Mouse (Mus musculus) lung, embryonic 16.5 days (tissue): ENCODE results near the gene Spin1. TPM values are rescaled to one million over a fixed set of nuclear protein-coding genes. Genes with fewer than 3 reads are reported as not detected.

Source experiments
- ATAC-seq: fragments of 200-750 bp; cut with Nextera tagmentation; 2 replicates; pipeline ENCODE4 v1.8.0; 2017; ENCODE audit warnings: low read depth, mild to moderate bottlenecking, moderate library complexity
- H3K27ac ChIP-seq: fragments of 300-500 bp; sonication (generic); 2 replicates; pipeline ENCODE4 v1.5.1; 2014; ENCODE audit warnings: mild to moderate bottlenecking, control low read depth, low read length
- H3K27me3 ChIP-seq: fragments of 300-500 bp; sonication (generic); 2 replicates; pipeline ENCODE4 v1.6.1; 2014; ENCODE audit warnings: low read depth, low read length, mixed read lengths; ENCODE audit not compliant: control insufficient read depth, insufficient read depth
- H3K36me3 ChIP-seq: fragments of 300-500 bp; sonication (generic); 2 replicates; pipeline ENCODE4 v1.6.1; 2014; ENCODE audit warnings: low read length; ENCODE audit not compliant: control insufficient read depth, insufficient read depth
- H3K4me1 ChIP-seq: fragments of 300-500 bp; sonication (generic); replicated peaks from 2 replicates; pipeline ENCODE4 v1.6.1; 2014; ENCODE audit warnings: low read length, mixed read lengths; ENCODE audit not compliant: control insufficient read depth, insufficient read depth
- H3K4me2 ChIP-seq: fragments of 300-500 bp; sonication (generic); 2 replicates; pipeline ENCODE4 v1.6.1; 2014; ENCODE audit warnings: low read depth, low read length, control low read depth
- H3K4me3 ChIP-seq: fragments of 300-500 bp; sonication (generic); 2 replicates; pipeline ENCODE4 v1.5.1; 2014; ENCODE audit warnings: mild to moderate bottlenecking, low read length, control low read depth
- H3K9ac ChIP-seq: fragments of 300-500 bp; sonication (generic); 2 replicates; pipeline ENCODE4 v1.6.1; 2014; ENCODE audit warnings: low read length, control low read depth
- H3K9me3 ChIP-seq: fragments of 300-500 bp; sonication (generic); 2 replicates; pipeline ENCODE4 v1.6.1; 2016; ENCODE audit warnings: low read length; ENCODE audit not compliant: control insufficient read depth
- WGBS: fragments of 180-500 bp; shearing (Covaris S2); extraction: QIAGEN DNeasy Blood & Tissue Kit; methylation state at CpG from one replicate; pipeline ENCODE4 v1.1.7; 2014; 5-methylcytosine and 5-hydroxymethylcytosine counted together
- polyA plus RNA-seq: library from polyadenylated mRNA; unstranded; fragments of >200 nt; fragmentation: Nextera tagmentation; extraction: Ambion mirVana; gene quantifications from 2 replicates; pipeline ENCODE4 v1.2.1, GENCODE M21; 2015

The Spin1 gene
- polyA plus RNA-seq, 1 experiment from 2014 or later, result 80.4 TPM

DNA sequence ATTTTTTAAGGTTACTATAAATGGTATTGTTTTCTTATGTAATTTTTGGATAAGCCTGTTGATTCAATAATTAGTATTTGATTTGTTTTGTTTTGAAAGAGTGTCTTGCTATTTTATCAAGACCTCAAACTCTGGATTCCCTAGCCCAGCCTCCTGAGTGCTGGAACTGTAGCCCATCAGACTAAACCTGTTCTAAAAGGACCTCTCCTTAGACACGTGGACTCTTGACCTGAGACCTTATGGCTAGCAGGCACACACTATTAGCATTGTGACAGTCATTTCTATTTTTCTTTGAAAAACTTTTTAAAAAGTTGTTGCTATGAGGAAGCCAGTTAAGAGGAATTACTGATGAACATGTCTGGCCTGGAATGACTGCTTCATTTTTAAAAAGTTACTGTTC is 46.4 kb downstream of the Spin1 start:
- H3K36me3 ChIP-seq, result peaks cover 13% of the 10 kb centered on the region; the same call in 1 of the 2 replicates
- no peak overlapping the region for H3K4me3 ChIP-seq
- H3K27ac ChIP-seq, result no peak overlapping the region
- H3K9me3 ChIP-seq, result no peaks in the 10 kb centered on the region
- no peaks in the 10 kb centered on the region for H3K27me3 ChIP-seq
- WGBS, result 54% methylated on average over 1 of the region's 1 CpGs
- no peak overlapping the region for H3K4me2 ChIP-seq
- H3K4me1 ChIP-seq, result no peaks in the 10 kb centered on the region
- ATAC-seq, result no peak
- no peak overlapping the region for H3K9ac ChIP-seq

DNA sequence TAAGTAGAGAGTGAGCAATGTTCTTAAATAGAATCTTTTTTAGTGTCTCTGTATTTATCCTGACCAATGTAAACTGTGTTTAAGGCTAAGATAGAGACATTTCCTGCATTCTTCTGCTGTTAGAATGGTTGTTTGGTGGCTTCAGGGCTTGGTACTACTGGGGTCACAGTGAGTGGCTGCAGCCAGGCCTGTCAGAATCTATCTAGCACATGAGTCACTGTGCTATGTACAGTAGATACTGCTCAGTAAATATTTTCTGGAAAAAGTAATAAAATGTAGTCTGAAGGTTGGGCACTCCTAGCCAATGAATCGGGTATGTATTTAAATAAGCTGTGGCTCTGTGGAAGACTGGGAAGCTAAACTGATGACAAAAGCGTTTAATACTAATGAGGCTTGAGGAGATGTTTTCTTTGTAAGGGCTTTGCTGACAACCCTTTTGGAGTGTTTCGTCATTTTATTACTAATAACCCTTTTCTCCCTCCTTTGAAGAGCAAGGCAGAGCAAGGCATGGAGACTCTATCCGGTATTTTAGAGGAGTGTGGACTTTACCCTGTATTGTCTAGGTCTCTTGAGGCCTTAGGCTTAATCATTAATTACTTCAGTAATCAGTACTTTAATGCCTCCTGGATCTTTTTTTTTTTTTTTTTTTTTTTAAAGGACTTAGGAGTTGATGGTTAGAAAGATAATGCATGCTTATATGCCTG is 52.4 kb downstream of the Spin1 start:
- no peak for ATAC-seq
- H3K9me3 ChIP-seq, result no peaks in the 10 kb centered on the region
- no peak overlapping the region for H3K4me3 ChIP-seq
- WGBS, result 70% methylated on average over 4 of the region's 4 CpGs
- H3K9ac ChIP-seq, result no peak overlapping the region
- no peak overlapping the region for H3K4me2 ChIP-seq
- H3K36me3 ChIP-seq, result peaks cover 9% of the 10 kb centered on the region
- H3K27ac ChIP-seq, result no peak overlapping the region
- H3K4me1 ChIP-seq, result no peaks in the 10 kb centered on the region; the same call in 1 of the 2 replicates
- no peaks in the 10 kb centered on the region for H3K27me3 ChIP-seq

DNA sequence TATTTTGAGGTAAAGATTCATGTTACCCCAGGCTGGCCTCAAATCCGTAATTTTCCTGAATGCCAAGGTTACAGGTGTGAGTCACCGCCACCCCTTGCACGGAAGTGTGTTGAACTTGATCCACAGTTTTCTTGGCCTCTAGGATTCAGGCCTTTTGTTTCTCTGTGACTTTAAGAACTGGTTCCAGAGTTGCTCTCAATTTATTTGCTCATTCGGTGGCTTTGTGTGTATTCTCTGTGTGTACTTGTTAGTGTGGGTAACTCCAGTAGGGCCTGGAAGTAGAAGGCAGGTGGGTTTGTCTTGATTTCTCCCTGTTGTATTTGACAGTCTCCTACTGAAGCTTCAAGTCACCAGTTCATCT is 53.0 kb downstream of the Spin1 start:
- H3K4me3 ChIP-seq, result no peak overlapping the region
- no peaks in the 10 kb centered on the region for H3K27me3 ChIP-seq
- no peaks in the 10 kb centered on the region for H3K9me3 ChIP-seq
- no peaks in the 10 kb centered on the region; the same call in 1 of the 2 replicates for H3K4me1 ChIP-seq
- H3K9ac ChIP-seq, result no peak overlapping the region
- H3K4me2 ChIP-seq, result no peak overlapping the region
- peaks cover 12% of the 10 kb centered on the region for H3K36me3 ChIP-seq
- no peak for ATAC-seq
- WGBS, result 83% methylated on average over 4 of the region's 4 CpGs
- H3K27ac ChIP-seq, result no peak overlapping the region

DNA sequence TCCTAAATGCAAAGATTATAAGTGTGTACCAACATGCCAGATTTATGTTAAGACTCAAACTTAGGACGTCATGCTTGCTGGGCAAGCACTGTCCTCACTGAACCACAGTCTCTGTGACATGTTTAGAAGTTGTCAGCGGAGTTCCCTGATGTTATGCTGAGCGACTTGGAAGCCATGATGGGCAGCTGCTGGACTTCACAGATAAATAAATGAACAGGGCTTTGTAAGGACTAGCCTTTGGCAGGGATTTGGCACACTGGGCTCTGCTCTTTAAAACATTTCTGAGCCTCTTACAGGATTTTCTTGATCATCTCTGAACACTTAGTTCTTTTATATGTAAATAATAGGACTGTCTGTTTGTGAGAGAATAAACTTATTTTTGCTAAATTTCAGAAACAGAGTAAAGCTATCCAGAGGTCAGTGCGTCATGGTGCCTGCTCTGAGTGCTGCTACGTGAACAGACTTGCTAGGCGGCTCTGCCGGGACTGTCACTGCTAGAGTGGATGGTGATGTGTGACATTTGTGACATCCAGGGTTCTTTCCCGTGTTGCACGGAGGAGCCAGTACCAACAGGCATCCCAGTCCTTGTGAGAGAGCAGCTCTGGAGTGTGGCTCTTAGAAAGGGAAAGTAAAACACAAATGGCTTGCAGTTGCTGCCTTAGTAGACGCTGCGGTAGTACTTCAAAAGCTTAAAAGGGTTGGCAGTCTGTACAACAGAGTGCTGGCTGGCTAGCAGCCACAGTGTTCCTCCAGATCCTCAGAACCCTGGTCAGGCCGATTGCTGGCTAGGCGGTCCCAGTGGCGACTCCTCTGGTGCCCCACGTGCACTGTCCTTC is 54.7 kb downstream of the Spin1 start:
- no peaks in the 10 kb centered on the region; the same call in 1 of the 2 replicates for H3K4me1 ChIP-seq
- peak overlapping the region; percentile 40 for H3K27ac ChIP-seq
- H3K36me3 ChIP-seq, result peaks cover 12% of the 10 kb centered on the region
- 61% methylated on average over 15 of the region's 15 CpGs for WGBS
- H3K27me3 ChIP-seq, result no peaks in the 10 kb centered on the region
- H3K9me3 ChIP-seq, result no peaks in the 10 kb centered on the region
- peak; percentile 87 for ATAC-seq
- H3K4me2 ChIP-seq, result no peak overlapping the region
- no peak overlapping the region for H3K9ac ChIP-seq
- no peak overlapping the region for H3K4me3 ChIP-seq

GRCm38 (mm10) chr13:51156014-51156386 is 55.3 kb downstream of the Spin1 start:
- H3K27me3 ChIP-seq, result no peaks in the 10 kb centered on the region
- ATAC-seq, result no peak
- 83% methylated on average over 6 of the region's 6 CpGs for WGBS
- peaks cover 10% of the 10 kb centered on the region for H3K36me3 ChIP-seq
- peak overlapping the region; percentile 33; the same call in 1 of the 2 replicates for H3K27ac ChIP-seq
- H3K9me3 ChIP-seq, result no peaks in the 10 kb centered on the region
- no peak overlapping the region for H3K9ac ChIP-seq
- H3K4me3 ChIP-seq, result no peak overlapping the region
- no peaks in the 10 kb centered on the region; the same call in 1 of the 2 replicates for H3K4me1 ChIP-seq
- H3K4me2 ChIP-seq, result no peak overlapping the region

GRCm38 (mm10) chr13:51157291-51157690 is 56.6 kb downstream of the Spin1 start:
- H3K9me3 ChIP-seq, result no peaks in the 10 kb centered on the region
- H3K4me2 ChIP-seq, result no peak overlapping the region
- 67% methylated on average over 3 of the region's 3 CpGs for WGBS
- H3K4me3 ChIP-seq, result no peak overlapping the region
- H3K27ac ChIP-seq, result no peak overlapping the region
- no peak overlapping the region for H3K9ac ChIP-seq
- ATAC-seq, result no peak
- H3K27me3 ChIP-seq, result no peaks in the 10 kb centered on the region
- peaks cover 10% of the 10 kb centered on the region for H3K36me3 ChIP-seq
- H3K4me1 ChIP-seq, result no peaks in the 10 kb centered on the region; the same call in 1 of the 2 replicates

DNA sequence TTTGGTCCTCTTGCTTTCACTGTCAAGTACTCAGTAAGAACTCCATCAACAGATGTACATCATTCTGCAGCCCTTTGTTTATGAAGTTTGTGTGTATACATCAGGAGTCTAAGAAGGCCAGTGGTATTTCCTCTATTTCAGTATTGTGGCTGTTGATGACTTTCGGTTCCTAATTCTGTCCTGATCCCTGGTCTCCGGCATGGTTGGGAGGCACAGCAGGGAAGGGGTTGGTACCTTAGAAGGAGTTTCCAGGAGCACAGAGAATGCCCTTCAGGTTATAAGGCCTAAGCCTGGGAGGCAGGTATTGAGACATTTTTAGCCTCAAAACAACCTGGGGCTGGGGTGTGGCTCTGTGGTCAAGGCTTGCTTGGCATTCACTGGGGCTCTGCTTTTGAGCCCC is 61.0 kb downstream of the Spin1 start:
- no peak overlapping the region for H3K9ac ChIP-seq
- H3K4me3 ChIP-seq, result no peak overlapping the region
- 62% methylated on average over 2 of the region's 2 CpGs for WGBS
- no peak overlapping the region for H3K4me2 ChIP-seq
- no peaks in the 10 kb centered on the region for H3K27me3 ChIP-seq
- peaks cover 5% of the 10 kb centered on the region for H3K36me3 ChIP-seq
- H3K27ac ChIP-seq, result peak overlapping the region; percentile 5
- no peaks in the 10 kb centered on the region for H3K9me3 ChIP-seq
- peak; percentile 20; the same call in 1 of the 2 replicates for ATAC-seq
- no peaks in the 10 kb centered on the region for H3K4me1 ChIP-seq

DNA sequence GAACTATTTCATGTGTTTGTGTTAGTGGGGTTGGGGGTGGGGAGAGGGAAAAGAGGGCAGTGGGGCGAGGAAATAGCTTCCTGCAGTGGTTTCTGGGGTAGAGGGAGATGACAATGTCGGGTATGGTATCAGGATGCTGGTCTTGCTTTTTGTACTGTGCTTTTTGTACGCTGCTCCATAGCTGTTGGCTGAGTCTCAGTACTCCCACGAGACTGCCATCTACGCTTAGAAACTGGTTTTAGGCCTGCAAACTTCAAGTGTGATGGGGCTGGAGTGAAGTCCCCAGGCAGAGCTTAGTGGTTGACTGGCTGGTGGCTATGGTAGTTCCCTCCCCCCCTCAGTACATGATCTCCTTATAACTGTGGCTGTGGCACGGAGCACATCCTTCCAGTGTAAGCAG is 61.6 kb downstream of the Spin1 start:
- Histone ChIP-seq H3K9ac (no peak overlapping the region), H3K4me2 (no peak overlapping the region), H3K9me3 (no peaks in the 10 kb centered on the region), H3K36me3 (peaks cover 5% of the 10 kb centered on the region), H3K27ac (no peak overlapping the region), H3K4me3 (no peak overlapping the region), H3K4me1 (no peaks in the 10 kb centered on the region), H3K27me3 (no peaks in the 10 kb centered on the region)
- WGBS, result 85% methylated on average over 6 of the region's 6 CpGs
- no peak; the same call in 1 of the 2 replicates for ATAC-seq

GRCm38 (mm10) chr13:51166711-51167110 is 66.0 kb downstream of the Spin1 start:
- Histone ChIP-seq H3K36me3 (no peaks in the 10 kb centered on the region), H3K9ac (no peak overlapping the region), H3K4me3 (no peak overlapping the region), H3K27ac (no peak overlapping the region), H3K4me1 (peaks cover 4% of the 10 kb centered on the region; the same call in 1 of the 2 replicates), H3K4me2 (no peak overlapping the region), H3K9me3 (no peaks in the 10 kb centered on the region), H3K27me3 (no peaks in the 10 kb centered on the region)
- 51% methylated on average over 11 of the region's 11 CpGs for WGBS
- ATAC-seq, result no peak
